Mouse (Mus musculus) liver, adult 2 months (tissue): ENCODE results near the gene Tfap2a. TPM values are rescaled to one million over a fixed set of nuclear protein-coding genes. Genes with fewer than 3 reads are reported as not detected.

Experiments used
- DNase-seq: peaks from one replicate; pipeline ENCODE4 v3.0.0-alpha.2; 2011; ENCODE audit warnings: low read depth, low spot score; ENCODE audit errors: extremely low read depth
- H3K27ac ChIP-seq: fragments of 200-500 bp; replicated peaks from 2 replicates; pipeline ENCODE4 v1.5.1; 2012; ENCODE audit warnings: low read depth, mild to moderate bottlenecking, control low read depth, inconsistent platforms, low read length; ENCODE audit not compliant: insufficient read depth
- H3K27me3 ChIP-seq: fragments of 200-500 bp; 2 replicates; pipeline ENCODE4 v1.6.1; 2012; ENCODE audit warnings: mild to moderate bottlenecking, moderate library complexity, low read length, inconsistent platforms; ENCODE audit not compliant: control insufficient read depth, insufficient read depth
- H3K36me3 ChIP-seq: fragments of 200-500 bp; 2 replicates; pipeline ENCODE4 v1.6.1; 2012; ENCODE audit warnings: low read length, inconsistent platforms; ENCODE audit not compliant: control insufficient read depth, insufficient read depth
- H3K4me1 ChIP-seq: fragments of 200-500 bp; 2 replicates; pipeline ENCODE4 v1.6.1; 2011; ENCODE audit warnings: low read length; ENCODE audit not compliant: control insufficient read depth, insufficient read depth
- H3K4me3 ChIP-seq: fragments of 200-500 bp; 2 replicates; pipeline ENCODE4 v1.5.1; 2011; ENCODE audit warnings: low read depth, mild to moderate bottlenecking, control low read depth, low read length, moderate library complexity; ENCODE audit not compliant: insufficient read depth
- H3K79me2 ChIP-seq: fragments of 200-500 bp; 2 replicates; pipeline ENCODE4 v1.6.1; 2012; ENCODE audit warnings: inconsistent platforms, mild to moderate bottlenecking, low read length, moderate library complexity; ENCODE audit not compliant: control insufficient read depth, insufficient read depth
- H3K9ac ChIP-seq: fragments of 200-500 bp; 2 replicates; pipeline ENCODE4 v1.6.1; 2012; ENCODE audit warnings: low read depth, mild to moderate bottlenecking, control low read depth, inconsistent platforms, low read length
- CTCF ChIP-seq: fragments of 200-500 bp; IDR thresholded peaks from 2 replicates; pipeline ENCODE4 v1.5.1; 2011; ENCODE audit warnings: low read depth, low read length, control low read depth
- POLR2A ChIP-seq: fragments of 200-500 bp; IDR thresholded peaks from 2 replicates; pipeline ENCODE4 v1.6.1; 2011; ENCODE audit warnings: low read length, control low read depth; ENCODE audit not compliant: insufficient read depth; ENCODE audit errors: extremely low read depth
- WGBS: fragments of 180-500 bp; shearing (Covaris S2); methylation state at CpG from one replicate; pipeline ENCODE4 v1.1.7; 2018; 5-methylcytosine and 5-hydroxymethylcytosine counted together
- polyA plus RNA-seq: library from polyadenylated mRNA; depleted of rRNA; stranded (reverse); fragments of >200 nt; gene quantifications from 2 replicates; pipeline ENCODE4 v1.2.3, GENCODE M21; 2012
- total RNA-seq: library from RNA; depleted of rRNA; stranded (reverse); fragments of >200 nt; gene quantifications from 2 replicates; pipeline ENCODE4 v1.2.3, GENCODE M21; 2014

Gene Tfap2a
- total and polyA plus RNA-seq, 2 experiments = 0.05 TPM; not detected in 1

DNA sequence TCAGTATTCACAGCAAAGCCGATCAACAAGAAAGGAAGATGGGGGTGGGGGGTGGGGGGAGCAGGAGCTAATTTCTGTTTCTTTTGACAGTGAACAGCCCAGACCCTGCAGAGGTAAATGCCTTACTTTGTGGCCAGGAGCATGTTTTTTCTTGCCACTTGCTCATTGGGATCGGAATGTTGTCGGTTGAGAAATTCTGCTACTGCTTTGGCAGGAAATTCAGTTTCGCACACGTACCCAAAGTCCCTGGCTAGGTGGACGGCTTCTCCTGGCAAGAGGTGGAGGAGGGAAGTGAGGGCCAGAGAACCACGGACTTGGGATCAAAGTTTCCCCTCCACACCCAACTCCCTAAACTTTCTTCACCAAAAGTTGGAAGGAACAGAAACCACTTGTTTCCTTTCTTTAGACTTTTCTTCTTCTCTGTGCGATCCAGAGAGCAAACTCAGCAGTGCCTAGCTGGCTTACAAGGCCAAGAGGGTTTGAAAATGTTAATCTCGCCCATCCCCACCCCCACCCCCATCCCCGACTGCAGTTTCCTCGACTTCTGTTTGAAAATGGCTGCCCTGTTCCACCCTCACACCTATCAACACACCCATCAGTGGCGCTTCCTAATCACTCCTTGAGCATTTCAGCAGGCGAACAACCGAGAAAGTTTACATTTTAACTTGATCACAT is 19.0 kb downstream of the Tfap2a start:
- Histone ChIP-seq H3K4me3 (no peak overlapping the region), H3K36me3 (no peaks in the 10 kb centered on the region), H3K27me3 (peaks cover 13% of the 10 kb centered on the region), H3K79me2 (no peaks in the 10 kb centered on the region), H3K9ac (no peak overlapping the region), H3K4me1 (peaks cover 5% of the 10 kb centered on the region; the same call in 1 of the 2 replicates), H3K27ac (no peak overlapping the region)
- 18% methylated on average over 14 of the region's 14 CpGs for WGBS
- TF ChIP-seq CTCF (no peak), POLR2A (no peak)
- peak; percentile 46 for DNase-seq

DNA sequence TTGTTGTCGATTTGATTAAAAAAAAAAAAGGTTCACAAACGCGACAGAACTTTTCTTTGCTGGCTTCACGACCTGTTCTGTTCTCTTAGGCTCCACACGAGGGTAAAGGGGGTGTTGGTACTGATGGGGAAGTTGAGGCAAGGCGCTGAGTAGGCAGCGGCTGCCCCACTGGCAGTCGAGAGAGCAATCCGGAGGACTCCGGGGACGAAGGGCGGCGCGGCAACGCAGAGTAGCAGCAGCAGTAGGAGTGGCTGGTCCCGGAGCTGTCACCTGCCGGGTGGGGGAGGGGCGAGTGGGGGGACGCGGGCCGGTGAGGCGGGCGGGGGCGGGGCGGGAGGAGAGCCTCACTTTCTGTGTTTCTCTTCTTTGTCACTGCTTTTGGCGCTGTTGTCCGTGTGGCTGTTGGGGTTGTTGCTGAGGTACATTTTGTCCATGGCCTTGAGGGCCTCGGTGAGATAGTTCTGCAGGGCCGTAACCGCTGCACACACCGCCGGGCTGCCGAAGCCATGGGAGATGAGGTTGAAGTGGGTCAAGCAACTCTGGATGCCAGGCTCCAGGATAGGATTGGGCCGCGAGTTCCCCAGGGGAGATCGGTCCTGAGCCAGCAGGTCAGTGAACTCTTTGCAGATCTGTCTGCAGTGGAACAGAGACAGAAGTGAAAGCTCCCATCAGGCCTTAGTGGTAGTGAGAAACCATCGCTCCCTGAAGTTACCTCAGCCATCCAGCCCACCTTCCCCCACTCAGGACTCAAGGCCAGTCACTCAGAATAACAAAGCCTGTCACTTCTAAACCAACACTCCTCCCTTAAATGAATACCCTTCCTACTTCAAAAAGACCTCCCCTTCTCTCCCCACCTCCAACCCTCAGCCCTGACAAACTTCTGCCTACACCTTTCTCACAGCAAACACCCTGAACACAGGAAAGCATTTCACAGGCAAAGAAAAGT is 21.1 kb downstream of the Tfap2a start:
- no peaks in the 10 kb centered on the region for H3K79me2 ChIP-seq
- peaks cover 8% of the 10 kb centered on the region; the same call in 1 of the 2 replicates for H3K27me3 ChIP-seq
- no peaks in the 10 kb centered on the region for H3K4me1 ChIP-seq
- 7% methylated on average over 35 of the region's 37 CpGs for WGBS
- H3K9ac ChIP-seq = no peak overlapping the region
- H3K27ac ChIP-seq = no peak overlapping the region
- no peak for DNase-seq
- H3K36me3 ChIP-seq = no peaks in the 10 kb centered on the region
- TF ChIP-seq CTCF = no peak
- TF ChIP-seq POLR2A = no peak
- H3K4me3 ChIP-seq = no peak overlapping the region; the same call in 1 of the 2 replicates

- H3K4me1 ChIP-seq = no peaks in the 10 kb centered on the region
- 5% methylated on average over 2 of the region's 2 CpGs for WGBS
- peaks cover 10% of the 10 kb centered on the region; the same call in 1 of the 2 replicates for H3K27me3 ChIP-seq
- H3K27ac ChIP-seq = no peak overlapping the region
- no peak overlapping the region for H3K4me3 ChIP-seq
- TF ChIP-seq CTCF (no peak), POLR2A (no peak)
- no peak overlapping the region for H3K9ac ChIP-seq
- no peaks in the 10 kb centered on the region for H3K79me2 ChIP-seq
- no peaks in the 10 kb centered on the region for H3K36me3 ChIP-seq
- no peak for DNase-seq
Measured at GRCm38 (mm10) chr13:40714531-40714930, 23.6 kb downstream of the Tfap2a start.

DNA sequence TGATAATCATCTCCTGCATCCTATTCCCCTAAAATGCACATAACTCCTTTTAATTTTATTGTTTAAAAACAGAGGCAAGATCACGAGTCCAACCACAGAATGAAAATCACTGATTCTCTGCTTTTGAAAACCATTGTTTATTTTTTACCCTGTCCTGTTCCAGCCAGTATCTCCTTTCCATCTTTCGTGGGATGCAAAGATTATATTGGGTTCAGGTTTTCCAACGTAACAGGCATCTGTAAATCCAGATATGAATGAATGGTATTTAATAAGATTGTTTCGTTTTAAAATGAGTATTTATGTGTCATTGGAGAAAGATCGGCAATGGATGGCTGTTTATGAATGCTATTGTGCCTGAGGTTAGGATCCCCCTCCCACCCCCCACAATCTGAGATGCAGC is 24.5 kb downstream of the Tfap2a start:
- Histone ChIP-seq H3K9ac (no peak overlapping the region), H3K4me3 (no peak overlapping the region), H3K27me3 (peaks cover 17% of the 10 kb centered on the region; the same call in 1 of the 2 replicates), H3K4me1 (no peaks in the 10 kb centered on the region), H3K36me3 (no peaks in the 10 kb centered on the region), H3K27ac (no peak overlapping the region), H3K79me2 (no peaks in the 10 kb centered on the region)
- TF ChIP-seq CTCF = no peak
- TF ChIP-seq POLR2A = no peak
- DNase-seq = no peak
- WGBS = 11% methylated on average over 5 of the region's 5 CpGs

GRCm38 (mm10) chr13:40713241-40713640 is 24.9 kb downstream of the Tfap2a start:
- H3K27ac ChIP-seq = no peak overlapping the region
- H3K79me2 ChIP-seq = no peaks in the 10 kb centered on the region
- TF ChIP-seq CTCF = no peak
- TF ChIP-seq POLR2A = no peak
- peaks cover 17% of the 10 kb centered on the region; the same call in 1 of the 2 replicates for H3K27me3 ChIP-seq
- no peak overlapping the region for H3K9ac ChIP-seq
- no peak for DNase-seq
- H3K4me3 ChIP-seq = no peak overlapping the region
- WGBS = 13% methylated on average over 4 of the region's 4 CpGs
- H3K4me1 ChIP-seq = no peaks in the 10 kb centered on the region
- no peaks in the 10 kb centered on the region for H3K36me3 ChIP-seq

DNA sequence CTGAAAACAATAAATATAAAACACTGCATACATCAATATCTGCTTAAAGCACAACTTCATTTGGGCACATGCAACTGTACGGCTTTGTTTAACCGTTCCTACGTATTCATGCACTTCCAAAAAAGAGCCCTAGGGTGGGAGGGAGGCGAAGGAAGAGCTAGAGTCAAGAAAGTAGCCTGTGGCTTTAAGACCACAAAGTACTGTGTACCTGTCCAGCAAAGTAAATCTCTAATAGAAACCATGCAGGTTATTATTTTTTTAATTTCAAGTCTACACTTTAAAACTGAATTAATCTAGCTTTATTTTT is 25.7 kb downstream of the Tfap2a start:
- no peak overlapping the region for H3K27ac ChIP-seq
- no peak overlapping the region for H3K4me3 ChIP-seq
- H3K9ac ChIP-seq = no peak overlapping the region
- no peaks in the 10 kb centered on the region for H3K79me2 ChIP-seq
- WGBS = 6% methylated on average over 4 of the region's 4 CpGs
- H3K27me3 ChIP-seq = peaks cover 19% of the 10 kb centered on the region; the same call in 1 of the 2 replicates
- no peak for DNase-seq
- TF ChIP-seq POLR2A = no peak
- no peak for TF ChIP-seq CTCF
- H3K36me3 ChIP-seq = no peaks in the 10 kb centered on the region
- H3K4me1 ChIP-seq = no peaks in the 10 kb centered on the region
